19 mouse cellular contexts compared by ENCODE assay signal in genomic region chr10:21192436-21192835, GRCm38 (mm10). TPM values are rescaled to one million over a fixed set of nuclear protein-coding genes. Genes with fewer than 3 reads are reported as not detected.
DNase-seq lines count a peak whose midpoint lies in the region; ATAC-seq lines count a peak whose summit lies in the region.
"Had no signal": no experiment of that assay in that cellular context is flagged by ENCODE, and none has a peak within 500 bp of the region (broad histone marks: within the 10 kb centered on the region; RNA-seq: fewer than 3 reads in every experiment).

No protein-coding gene starts in this region.

- intact Hi-C loops in gastrocnemius, postnatal 14 days (cut with DNase I; ENCODE audit: low total_unique reads) = no loop called here
- intact Hi-C loops in left cerebral cortex, postnatal 14 days (cut with DNase I) = no loop called here

- no peaks in the 10 kb centered on the region for H3K27me3 ChIP-seq in splenic B cell, adult 2 months (ENCODE audit: control insufficient read depth, insufficient read depth, low read length, poor library complexity, severe bottlenecking)
- H3K27me3 ChIP-seq: intestine, embryonic 15.5 days; kidney, embryonic 15.5 days; neural tube, embryonic 12.5 days had no signal

- DNase-seq in gastrocnemius, postnatal 14 days = peak; percentile 6
- no peak for DNase-seq in gastrocnemius, postnatal 4 days (ENCODE audit: low spot score in 2 of 2)
- DNase-seq in thymus, postnatal 0 days (ENCODE audit: low spot score) = peak; percentile 19
- no peak for DNase-seq in thymus, postnatal 25 days
- peak; percentile 66 for DNase-seq in splenic B cell, adult 2 months (ENCODE audit: low read depth, low spot score)
- no peak for DNase-seq in cerebellum, adult 18-20 months
- no peak for DNase-seq in left cerebral cortex, postnatal 14 days (ENCODE audit: low spot score in 2 of 2)
- DNase-seq: adrenal gland, postnatal 36 days; cerebellum, adult 8-10 months; gastrocnemius, adult 2 months; heart, postnatal 36 days; layer of hippocampus, postnatal 36 days; lung, postnatal 14 days had no signal

- H3K36me3 ChIP-seq in splenic B cell, adult 2 months (ENCODE audit: control insufficient read depth, insufficient read depth, low read length, poor library complexity, severe bottlenecking) = no peaks in the 10 kb centered on the region
- H3K36me3 ChIP-seq: embryonic facial prominence, embryonic 10.5 days; heart, embryonic 13.5 days; intestine, embryonic 15.5 days; kidney, embryonic 15.5 days; neural tube, embryonic 12.5 days had no signal

- ATAC-seq in megakaryocyte, adult 5-6 weeks (ENCODE audit: poor library complexity, severe bottlenecking) = peak; percentile 71
- ATAC-seq: intestine, embryonic 15.5 days had no signal

RNA-seq across cellular contexts. Expression of gene Myb, which starts 31.7 kb away (rescaled TPM):
- total RNA-seq in gastrocnemius, postnatal 14 days (2021) = under 1 TPM; 0.16 to 0.33 TPM
- total RNA-seq in gastrocnemius, postnatal 4 days (2021) = 1 to 10 TPM; 2.5 to 3.0 TPM
- polyA plus RNA-seq in thymus, postnatal 0 days (2015; fragmentation: Nextera tagmentation; extraction: Ambion mirVana) = 183 and 202 TPM in 2 replicates
- 42.5 and 45.2 TPM in 2 replicates for total RNA-seq in megakaryocyte, adult 5-6 weeks (2015)
- 38.3 and 50.7 TPM in 2 replicates for total RNA-seq in megakaryocyte, adult 5-6 weeks (2017)
- under 1 TPM; 0.34 to 0.40 TPM for total RNA-seq in left cerebral cortex, postnatal 14 days (2021)
- total RNA-seq: gastrocnemius, adult 2 months; heart, postnatal 36 days had no signal

Comparison
In these comparisons a context has a peak if more than half of its experiments do, and no peak if none do; other contexts are left out.
1. DNase-seq: peak in gastrocnemius, postnatal 14 days (single experiment), thymus, postnatal 0 days (single experiment) and splenic B cell, adult 2 months (single experiment); none in gastrocnemius, postnatal 4 days (0 of 2), thymus, postnatal 25 days (single experiment), cerebellum, adult 18-20 months (0 of 2) and left cerebral cortex, postnatal 14 days (0 of 2).
2. RNA of gene Myb, which starts 31.7 kb away (total RNA-seq): 38.3 to 50.7 TPM in megakaryocyte, adult 5-6 weeks; 2.5 to 3.0 TPM in gastrocnemius, postnatal 4 days, 0.34 to 0.40 TPM in left cerebral cortex, postnatal 14 days and 0.16 to 0.33 TPM in gastrocnemius, postnatal 14 days; every median in the first group is over 4 times any median in the second.